Mouse (Mus musculus): ENCODE measurements at regions not wholly inside any gene's neighbourhood (a gene's known extent, or its start where the extent isn't known, plus 50 kb on each side); places are given as distances from the start of the nearest gene placed in this dataset.

DNA sequence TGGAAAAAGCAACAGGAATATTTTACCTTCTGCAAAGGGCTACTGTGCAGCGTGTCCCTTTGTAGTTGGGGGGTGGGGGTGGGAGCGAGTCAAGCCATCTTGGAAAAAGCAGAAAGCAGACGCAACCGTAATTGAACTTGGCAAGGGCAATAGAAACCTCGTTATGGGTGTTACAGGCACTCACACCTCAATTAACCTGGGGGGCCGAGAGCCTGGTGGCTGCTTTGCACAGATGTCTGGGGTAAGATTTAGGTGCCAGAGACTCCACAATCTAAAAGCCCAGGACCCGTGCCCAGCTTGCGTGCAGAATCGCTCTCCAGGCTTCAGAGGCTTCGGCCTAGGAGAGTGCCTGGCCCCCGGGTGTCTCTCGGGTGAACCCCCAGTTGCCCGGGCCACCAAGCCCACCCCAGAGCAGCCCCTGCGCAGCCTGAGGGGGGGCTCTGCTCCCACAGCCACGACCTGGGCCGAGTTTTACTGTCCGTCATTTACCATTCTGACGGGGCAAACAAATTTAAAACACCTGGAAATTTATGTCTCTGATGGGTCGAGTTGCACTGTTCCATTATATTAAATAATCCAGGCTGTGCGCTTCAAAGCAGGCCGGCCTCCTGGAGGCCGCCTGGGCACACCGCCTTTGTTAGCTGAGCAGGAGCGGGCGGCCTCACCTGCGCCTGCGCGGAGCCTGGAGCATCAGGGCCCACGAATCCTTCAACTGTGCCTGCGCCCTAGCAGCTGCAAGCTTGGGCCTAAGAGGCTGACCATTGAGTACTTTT, 212.4 kb downstream of the Srbd1 start:
- DNase-seq (ENCODE audit: extremely low spot score in 1 of 2, low spot score in 1 of 2) = no peak

DNA sequence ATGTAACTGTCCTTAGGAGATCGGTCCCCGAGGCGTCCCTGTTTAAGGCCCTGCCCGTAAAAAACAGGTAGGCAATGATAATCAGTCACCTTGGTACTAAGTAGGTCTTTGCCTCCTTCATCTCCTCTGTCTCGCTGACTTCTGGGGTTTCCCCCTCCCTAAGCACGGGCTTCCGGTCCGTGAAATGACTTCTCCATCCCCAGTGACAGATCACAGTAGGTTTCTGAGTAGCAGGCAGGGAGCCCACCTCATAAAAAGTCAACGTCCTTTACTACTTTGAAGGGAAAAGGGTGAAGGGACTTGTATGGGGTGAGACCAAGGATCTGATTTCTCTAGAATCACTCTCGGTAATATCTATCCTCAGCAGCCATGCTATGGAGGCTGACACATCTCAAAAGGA, 213.0 kb downstream of the Srbd1 start:
- DNase-seq (ENCODE audit: extremely low spot score in 1 of 2, low spot score in 1 of 2) = no peak

DNA sequence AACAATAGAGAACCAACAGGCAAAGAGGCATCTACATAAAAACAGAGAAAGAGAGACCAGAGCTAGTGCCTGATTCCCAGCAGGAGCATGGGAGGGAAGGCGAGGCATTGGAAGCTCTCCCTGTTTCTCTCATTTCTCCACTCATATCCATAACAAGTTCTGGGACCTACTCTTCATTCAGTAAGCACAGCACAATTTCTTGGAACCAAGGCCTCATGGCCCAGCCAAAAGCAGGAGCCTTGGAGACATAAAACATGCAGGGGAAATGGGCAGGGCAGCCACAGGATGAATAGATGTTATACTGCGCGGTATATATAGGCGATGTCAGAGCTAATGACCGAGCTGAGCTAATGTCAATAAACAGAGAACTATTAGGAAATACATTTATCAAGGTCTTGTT, 214.2 kb downstream of the Srbd1 start:
- no peak for DNase-seq (ENCODE audit: extremely low spot score in 1 of 2, low spot score in 1 of 2)

DNA sequence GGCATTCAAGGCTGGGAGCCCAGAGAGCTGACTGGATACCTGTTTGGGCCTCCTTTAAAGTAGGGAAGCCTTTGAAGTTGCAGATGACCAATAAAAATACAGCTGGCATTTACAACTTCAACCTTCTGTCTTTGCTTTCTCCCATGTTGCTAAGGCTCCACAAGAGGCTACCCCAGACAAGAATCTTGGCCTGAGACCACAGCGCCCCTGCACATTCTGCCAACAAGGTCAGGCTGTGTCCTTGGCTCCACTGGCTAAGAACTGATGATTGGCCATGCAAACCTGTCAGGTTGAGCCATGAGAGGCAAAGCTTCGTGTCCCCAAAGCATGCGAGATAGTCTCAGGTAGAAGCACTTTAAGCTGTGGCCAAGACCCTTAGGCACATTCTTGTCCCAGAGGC, 214.6 kb downstream of the Srbd1 start:
- DNase-seq (ENCODE audit: extremely low spot score in 1 of 2, low spot score in 1 of 2) = peak in 1 of 2 experiments; percentile 9

DNA sequence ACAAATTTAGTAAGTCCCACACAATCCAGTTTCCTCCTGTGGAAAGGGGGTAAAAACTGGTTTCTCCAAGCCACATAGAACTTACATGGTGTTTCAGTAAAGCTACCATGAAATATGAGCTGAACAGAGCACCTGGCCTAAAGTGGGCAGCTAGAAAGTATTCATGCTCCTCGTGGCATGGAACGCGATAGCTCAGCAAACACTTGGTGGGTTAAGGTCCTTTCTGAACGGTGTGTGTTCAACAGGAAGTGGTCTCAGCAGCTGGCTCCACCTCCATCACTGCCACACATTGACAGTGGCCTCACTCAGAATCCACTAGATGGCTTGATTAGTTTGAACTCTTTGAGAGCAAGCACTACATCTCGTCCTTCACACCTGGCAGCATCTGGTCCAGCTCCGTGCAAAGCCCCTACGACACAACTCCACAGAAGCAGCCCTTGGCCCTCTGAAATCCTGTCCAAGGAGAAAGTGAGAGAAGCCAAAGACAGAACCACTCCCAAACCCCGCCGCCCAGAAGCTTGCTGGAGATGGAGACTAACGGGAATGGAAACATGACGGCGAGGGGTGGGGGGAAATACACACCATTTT, 215.2 kb downstream of the Srbd1 start:
- no peak for DNase-seq (ENCODE audit: extremely low spot score in 1 of 2, low spot score in 1 of 2)

DNA sequence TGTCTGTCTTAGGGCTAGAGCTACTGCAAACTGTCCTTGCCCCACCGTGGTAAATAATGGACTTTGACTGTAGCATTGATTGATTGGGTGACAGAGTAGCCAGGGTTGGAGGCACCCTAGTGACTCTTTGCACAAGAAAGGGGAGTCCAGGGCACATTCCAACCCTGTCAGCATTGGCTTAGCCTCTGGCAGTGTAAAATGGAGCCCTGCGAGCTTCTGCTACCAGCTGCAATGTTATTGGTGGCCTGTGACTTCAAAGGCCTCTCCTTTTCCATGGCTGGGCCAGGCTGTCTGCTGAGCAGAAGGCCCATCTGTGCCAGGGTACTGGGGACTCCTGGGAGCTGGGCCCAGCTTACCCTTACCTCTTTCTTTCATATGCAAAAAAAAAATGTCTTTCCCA, 216.4 kb downstream of the Srbd1 start:
- DNase-seq (ENCODE audit: extremely low spot score in 1 of 2, low spot score in 1 of 2) = no peak

DNA sequence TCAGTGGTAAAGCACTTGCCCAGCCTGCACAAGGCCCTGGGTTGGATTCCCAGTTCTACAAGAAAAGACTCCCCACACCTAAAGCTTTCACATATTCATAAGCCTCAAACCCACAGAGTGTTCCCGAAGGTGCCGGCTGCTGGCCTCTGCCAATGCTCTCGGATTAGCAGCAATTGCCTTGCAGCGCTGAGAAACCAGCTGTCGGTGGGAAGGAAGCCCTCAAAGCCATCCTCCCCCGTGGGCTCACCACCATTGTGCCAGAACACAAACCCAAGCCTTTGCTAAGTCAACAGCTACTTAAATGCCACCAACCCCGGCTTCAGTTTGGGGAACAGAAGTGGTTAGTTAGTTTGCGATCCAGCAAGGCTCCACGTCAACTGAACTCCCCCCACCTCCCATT, 217.7 kb downstream of the Srbd1 start:
- DNase-seq (ENCODE audit: extremely low spot score in 1 of 2, low spot score in 1 of 2) = no peak

DNA sequence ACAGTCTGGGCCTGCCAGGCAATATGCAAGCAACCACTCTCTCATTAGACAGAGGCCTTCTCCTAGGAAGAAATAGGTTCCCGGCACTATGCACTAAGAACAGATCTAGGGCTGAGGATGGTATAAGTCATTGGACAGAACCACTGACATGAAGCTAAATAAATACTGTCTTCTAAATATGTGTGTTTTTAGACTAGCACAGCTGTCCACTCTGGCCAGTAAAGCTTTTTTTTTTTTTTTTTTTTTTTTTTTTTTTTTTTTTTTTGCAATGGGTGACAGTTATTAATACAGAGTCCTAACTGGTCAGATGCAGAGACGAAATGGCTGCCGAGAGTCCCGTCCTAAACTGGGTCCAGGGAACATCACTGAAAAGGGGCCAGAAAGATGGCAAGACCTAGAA, 218.9 kb downstream of the Srbd1 start:
- no peak for DNase-seq (ENCODE audit: extremely low spot score in 1 of 2, low spot score in 1 of 2)

DNA sequence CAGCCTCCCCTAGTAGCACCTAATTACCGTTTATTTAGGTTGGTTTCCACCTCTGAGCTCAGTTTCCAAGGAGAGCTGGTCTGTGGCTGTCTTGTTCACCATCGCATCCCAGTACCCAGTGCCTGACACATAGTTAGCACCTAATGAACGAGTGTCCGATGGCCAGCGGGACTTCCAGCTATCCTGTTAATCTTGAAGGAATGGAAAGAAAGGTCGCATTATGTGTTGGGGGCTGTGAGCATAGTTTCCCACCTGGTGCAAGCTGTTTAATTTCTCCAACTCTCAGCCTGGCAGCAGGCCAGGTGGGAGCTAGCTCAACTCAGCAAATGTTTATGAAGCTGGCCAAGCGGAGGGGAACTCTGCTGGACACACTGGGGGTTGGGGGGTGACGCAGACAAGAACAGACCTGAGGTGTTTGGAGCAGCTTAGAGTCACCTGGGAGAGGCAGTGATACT, 223.7 kb downstream of the Srbd1 start:
- no peak for DNase-seq (ENCODE audit: extremely low spot score in 1 of 2, low spot score in 1 of 2)

DNA sequence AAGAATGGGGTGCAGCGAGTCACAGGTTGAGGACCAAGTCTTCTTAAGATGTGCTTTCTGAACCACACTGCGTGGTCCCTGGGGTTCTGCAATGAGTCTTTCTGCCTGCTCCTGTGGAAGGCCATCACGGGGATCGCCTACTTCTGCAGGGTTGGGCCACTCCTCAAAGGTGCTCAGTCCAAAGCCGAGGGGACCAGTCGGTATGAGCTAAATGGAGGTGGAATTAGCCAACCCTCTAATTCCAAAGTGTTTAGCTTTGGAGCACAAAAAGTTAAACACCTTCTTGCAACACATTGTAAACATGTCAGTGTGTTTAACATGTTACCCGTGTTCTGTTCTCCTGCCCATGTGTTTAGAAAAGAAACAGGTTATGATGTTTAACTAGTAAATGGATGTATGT, 225.1 kb downstream of the Srbd1 start:
- DNase-seq (ENCODE audit: extremely low spot score in 1 of 2, low spot score in 1 of 2) = no peak

DNA sequence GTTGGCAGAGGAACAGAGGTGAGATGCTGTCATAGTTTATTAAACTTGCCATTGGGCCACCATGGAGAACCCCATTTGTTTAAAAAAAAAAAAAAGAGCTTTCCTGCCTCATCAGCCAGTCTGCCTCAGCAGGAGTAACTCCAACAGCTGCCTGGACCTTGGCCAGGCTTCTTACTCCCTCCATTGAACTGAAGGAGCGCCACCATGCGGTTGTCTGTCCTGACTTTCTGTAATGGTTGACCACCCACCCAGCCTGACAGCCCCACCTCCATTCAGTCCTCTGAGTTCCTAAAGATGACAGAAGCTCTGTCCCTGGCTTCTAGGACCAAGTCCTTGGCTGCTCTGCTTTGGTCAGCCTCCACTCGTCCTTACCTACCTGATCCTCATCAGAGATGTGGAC, 227.8 kb upstream of the Six2 start:
- no peak for DNase-seq (ENCODE audit: extremely low spot score in 1 of 2, low spot score in 1 of 2)

DNA sequence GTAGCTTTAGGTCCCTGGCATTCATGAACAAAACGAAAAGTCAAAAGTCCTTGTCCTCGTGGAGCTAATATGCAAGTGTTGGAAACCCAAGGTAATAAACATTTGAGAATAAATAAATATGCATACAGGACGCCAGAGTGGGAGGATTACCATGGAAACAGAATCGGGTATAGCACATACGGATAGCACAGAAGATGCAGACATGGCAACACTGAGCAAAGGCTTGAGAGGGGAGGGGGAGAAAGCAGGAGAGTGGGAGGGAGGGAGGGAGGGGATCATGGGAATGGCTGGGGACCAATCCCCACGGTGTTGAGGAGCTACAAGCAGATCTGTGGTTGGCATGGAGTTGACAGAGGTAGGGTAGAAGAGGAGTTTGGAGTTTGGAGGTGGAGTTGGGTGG, 226.0 kb upstream of the Six2 start:
- DNase-seq (ENCODE audit: extremely low spot score in 1 of 2, low spot score in 1 of 2) = no peak

DNA sequence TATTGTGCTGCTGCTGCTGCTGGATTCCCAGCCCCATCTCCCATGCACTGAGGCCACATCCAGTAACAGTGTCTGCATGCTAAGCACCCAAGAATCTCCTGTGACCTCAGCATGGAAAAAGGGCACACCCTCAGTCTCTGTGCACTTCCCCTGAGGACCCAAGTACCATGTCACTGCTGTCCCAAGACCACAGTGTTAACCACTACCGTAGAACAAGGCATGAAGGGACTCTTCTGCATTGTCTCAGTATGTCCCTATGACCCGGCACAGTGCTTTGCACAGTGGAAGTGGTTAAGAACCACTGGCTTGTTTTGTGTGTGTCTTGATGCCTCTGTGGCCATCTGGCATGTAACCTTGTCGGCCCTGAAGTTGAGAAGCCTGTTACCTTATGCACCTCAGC, 220.6 kb upstream of the Six2 start:
- no peak for DNase-seq (ENCODE audit: extremely low spot score in 1 of 2, low spot score in 1 of 2)

DNA sequence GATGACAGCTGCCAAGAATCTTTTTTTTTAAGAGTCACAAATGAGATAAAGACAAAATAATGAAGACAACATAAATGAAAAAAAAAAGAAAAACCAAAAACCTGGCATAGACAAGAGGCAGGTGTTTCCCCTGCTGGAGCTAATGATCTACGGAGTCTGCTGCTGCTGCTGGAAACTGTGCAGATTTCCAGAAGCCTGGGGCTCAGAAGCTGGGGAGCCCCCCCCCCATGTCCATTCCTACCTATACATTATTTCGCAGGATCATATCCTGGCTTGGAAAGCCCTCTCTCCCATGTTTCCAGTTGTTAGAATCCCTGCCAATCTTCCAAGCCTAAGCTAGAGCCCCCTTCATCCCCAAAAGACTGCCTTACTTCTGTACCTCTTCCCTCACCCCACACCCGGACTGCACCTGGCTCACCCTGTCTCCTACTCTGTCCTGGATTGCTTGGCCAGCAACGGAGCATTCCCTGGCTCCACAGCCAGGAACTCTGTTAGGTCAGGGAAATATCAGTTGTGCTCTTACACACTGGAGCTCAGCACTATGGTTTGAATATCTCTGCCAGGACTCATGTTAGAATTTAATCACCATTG, 218.6 kb upstream of the Six2 start:
- no peak for DNase-seq (ENCODE audit: extremely low spot score in 1 of 2, low spot score in 1 of 2)

DNA sequence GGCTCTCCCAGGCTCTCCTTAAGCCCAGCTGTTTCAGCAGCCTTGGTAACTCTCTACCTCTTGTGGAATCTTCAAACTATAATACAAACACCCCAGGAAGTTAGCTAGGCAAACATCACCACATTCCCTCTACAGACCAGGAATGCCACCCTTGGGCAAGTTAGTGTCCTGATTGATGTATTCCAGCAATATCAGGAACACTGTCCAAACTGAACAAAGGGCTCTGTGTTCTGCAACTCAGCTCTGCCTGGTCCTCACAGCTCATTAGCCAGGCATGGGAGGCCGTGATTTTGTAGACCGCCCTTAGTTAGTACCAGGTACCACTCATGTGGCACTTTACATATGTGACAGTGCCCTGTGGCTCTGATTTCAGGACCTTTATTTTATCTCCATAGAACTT, 214.5 kb upstream of the Six2 start:
- no peak for DNase-seq (ENCODE audit: extremely low spot score in 1 of 2, low spot score in 1 of 2)

DNA sequence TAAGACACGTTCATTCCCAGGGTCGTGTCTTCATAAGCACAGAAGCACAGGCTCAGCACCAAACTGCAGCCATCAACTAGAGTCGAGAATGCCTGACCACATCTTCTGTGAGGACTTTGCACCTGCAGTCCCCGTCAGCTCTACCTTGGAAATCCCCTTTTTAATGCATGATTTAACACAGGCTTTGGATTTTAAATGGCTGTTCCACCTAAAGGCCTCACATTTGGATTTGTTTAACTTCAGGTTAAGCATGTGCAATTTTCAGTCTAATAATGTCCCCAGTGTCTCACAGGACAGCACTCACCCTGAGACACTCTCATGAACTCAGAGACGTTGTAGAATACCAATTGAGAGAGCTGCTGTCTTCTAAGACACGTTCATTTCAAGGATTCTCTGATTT, 211.0 kb upstream of the Six2 start:
- no peak for DNase-seq (ENCODE audit: extremely low spot score in 1 of 2, low spot score in 1 of 2)

DNA sequence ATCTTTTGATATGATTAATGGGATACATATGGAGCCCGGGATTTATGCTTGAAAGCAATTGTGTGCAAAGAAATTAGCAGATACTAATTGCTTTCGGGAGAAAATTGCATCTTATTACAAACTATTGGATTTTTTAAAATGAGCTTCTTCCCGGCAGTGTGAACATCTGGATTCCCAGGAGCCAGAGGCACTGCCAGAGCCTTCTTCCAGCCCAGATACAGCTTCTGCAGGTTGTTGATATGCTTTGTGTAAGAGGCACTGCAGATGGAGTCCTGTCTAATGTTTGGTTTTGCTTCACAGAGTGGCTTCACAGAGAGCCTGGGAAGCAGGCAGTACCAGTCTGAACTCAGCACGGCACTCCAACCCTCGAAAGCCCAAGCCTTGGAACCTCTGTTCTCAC, 207.9 kb upstream of the Six2 start:
- DNase-seq (ENCODE audit: extremely low spot score in 1 of 2, low spot score in 1 of 2) = no peak

DNA sequence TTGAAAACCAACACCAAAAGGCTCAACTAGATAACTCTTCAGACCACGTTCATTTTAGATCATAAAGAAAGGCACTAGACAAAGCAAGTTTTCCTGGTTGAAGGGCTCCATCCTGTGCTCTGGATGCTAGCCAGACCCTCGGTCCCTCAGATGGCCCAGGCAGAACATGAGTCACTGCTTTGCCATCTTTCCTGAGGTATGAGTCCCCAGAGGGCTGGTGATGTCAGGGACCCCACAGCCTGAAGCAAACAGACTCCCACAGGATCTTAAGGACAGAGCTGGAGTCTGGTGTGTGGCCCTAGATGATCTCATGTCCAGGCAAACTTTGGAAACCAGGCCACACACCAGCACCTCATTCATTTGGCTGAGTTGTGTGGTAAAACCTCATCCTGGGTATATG, 203.2 kb upstream of the Six2 start:
- DNase-seq (ENCODE audit: extremely low spot score in 1 of 2, low spot score in 1 of 2) = no peak

DNA sequence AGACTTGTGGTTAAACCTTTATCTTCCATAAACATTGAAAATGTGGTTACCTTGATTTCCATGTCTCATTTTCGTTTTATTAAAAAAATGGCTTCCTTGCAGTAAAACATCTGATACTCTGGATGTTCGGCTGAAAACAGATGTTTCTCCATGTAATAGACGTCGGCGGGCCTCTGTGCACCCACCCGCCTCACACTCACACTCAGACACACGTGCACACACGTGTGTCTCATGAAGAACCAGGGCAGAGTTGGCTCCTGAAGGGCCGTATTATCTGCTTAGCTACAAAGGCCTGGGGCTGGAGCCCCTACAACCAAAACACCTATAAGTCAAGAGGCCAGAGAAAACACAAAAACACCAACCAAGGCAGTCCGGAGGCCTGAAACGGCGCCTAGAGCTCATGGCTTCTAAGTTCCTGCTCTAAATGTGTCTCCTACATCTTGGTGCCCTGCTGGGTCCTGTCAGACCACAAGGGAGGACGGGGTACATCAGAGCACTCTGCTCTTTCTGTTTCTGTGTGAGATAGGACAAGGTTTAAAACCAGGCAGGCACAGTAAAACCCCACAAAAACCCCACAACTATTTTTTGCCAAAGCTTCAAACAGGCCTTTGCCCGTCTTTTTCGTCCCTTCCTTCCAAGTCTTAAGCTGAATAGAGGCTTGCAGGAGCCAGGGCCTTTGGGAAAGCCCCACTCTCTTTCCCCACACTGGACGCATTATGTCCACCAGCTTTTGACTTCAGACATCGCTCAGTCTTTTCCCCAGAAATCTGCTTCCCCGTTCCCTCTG, 201.9 kb upstream of the Six2 start:
- no peak for DNase-seq (ENCODE audit: extremely low spot score in 1 of 2, low spot score in 1 of 2)

DNA sequence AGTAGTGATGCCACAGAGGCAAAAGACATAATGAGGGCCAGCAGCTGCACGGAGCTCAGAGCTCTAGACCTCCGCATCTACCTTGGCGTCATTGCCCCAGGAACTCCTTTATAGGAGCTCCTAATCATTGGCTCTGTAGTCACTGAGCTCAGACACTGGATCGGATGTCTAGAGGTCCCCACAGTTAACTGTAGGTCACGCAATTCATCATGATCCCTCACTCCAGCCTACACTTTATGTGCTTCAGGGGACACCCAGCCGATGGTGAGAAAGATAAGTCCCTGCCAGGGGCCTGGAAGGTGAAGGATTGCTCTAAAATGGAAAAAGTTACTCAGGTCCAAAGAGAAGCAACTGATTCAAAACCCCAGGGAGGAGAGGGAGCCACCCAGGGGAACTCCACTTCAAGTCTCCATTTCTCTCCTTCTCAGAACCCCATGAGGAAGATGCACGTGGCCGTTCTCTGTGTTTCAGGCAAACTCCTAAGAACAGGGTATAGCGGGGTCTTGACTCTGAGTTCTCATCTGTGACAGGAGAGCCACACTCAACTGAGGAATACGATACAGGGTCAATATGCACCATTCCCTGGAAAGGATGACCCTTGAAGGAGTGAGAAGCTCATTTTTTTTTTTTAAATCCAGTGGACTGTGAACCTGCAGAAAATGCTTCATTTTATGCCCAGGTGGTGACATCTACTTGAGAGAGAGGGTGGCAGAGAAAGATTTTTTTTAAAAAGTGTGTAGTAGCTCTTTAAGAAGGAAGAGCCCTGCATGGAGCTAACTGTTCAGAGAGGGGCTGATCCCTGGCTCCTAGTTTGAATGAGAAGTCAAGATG, 200.7 kb upstream of the Six2 start:
- no peak for DNase-seq (ENCODE audit: extremely low spot score in 1 of 2, low spot score in 1 of 2)

All from layer of hippocampus, postnatal 25 days (tissue).